27 mouse cellular contexts compared by ENCODE assay signal in the genomic region with DNA sequence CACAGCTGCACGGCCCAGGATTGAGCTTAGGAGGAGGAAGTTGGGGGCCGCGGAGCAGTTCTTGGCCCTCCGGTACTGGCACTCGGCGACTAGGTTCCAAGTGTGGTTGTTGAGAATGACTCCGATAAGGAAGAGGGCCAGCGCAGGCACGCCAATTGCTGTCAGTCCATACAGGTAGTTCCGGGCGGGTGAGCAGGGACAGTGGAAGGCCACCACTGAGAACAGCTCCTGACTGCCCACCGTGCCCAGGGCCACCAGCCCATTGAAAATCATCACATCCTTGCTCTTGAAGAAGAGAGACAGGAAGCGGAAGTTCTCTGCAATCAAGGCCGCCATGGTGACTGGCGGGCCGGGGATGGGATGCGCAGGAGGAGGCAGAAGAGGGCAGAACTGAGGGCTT. TPM values are rescaled to one million over a fixed set of nuclear protein-coding genes. Genes with fewer than 3 reads are reported as not detected.
DNase-seq lines count a peak whose midpoint lies in the region; ATAC-seq and TF ChIP-seq lines count a peak whose summit lies in the region.
"Had no signal": no experiment of that assay in that cellular context is flagged by ENCODE, and none has a peak within 500 bp of the region (broad histone marks: within the 10 kb centered on the region; RNA-seq: fewer than 3 reads in every experiment).

No protein-coding gene starts in this region.

- TF ChIP-seq EP300 in ES-Bruce4 (IDR thresholded peaks at IDR 0.05; ENCODE audit: insufficient read depth, low read depth, low read length): no peak

- peak; percentile 93 for DNase-seq in heart, adult 11 months
- peak; percentile 53 for DNase-seq in ZHBTc4 (ENCODE audit: low read depth, low spot score)
- DNase-seq: adrenal gland, postnatal 10 days; cerebellum, adult 11 months; cerebellum, adult 8-10 months; cerebellum, postnatal 14 days; embryo, embryonic 11 days; gastrocnemius, postnatal 14 days; heart, postnatal 10 days; heart, postnatal 4 days; kidney, adult 18-20 months had no signal

- peaks cover 7% of the 10 kb centered on the region; the same call in 1 of the 2 replicates for H3K27me3 ChIP-seq in heart, embryonic 12.5 days (replicated peaks)
- peaks cover 16% of the 10 kb centered on the region for H3K27me3 ChIP-seq in megakaryocyte, embryonic 14.5 days (replicated peaks)
- no peaks in the 10 kb centered on the region for H3K27me3 ChIP-seq in ES-Bruce4 (ENCODE audit: control insufficient read depth, insufficient read depth, low read length, poor library complexity, severe bottlenecking)
- no peaks in the 10 kb centered on the region for H3K27me3 ChIP-seq in forebrain, embryonic 13.5 days
- H3K27me3 ChIP-seq: embryonic facial prominence, embryonic 12.5 days; intestine, embryonic 15.5 days had no signal

- no peaks in the 10 kb centered on the region for H3K9me3 ChIP-seq in heart, embryonic 12.5 days (replicated peaks)
- H3K9me3 ChIP-seq in megakaryocyte, embryonic 14.5 days: no peaks in the 10 kb centered on the region
- no peaks in the 10 kb centered on the region for H3K9me3 ChIP-seq in ES-Bruce4 (replicated peaks; ENCODE audit: control insufficient read depth, insufficient read depth, low read length, poor library complexity, severe bottlenecking)
- H3K9me3 ChIP-seq in forebrain, embryonic 13.5 days (replicated peaks): no peaks in the 10 kb centered on the region
- H3K9me3 ChIP-seq: embryonic facial prominence, embryonic 12.5 days; intestine, embryonic 15.5 days had no signal

- no peak for TF ChIP-seq POLR2A in ES-Bruce4 (IDR thresholded peaks at IDR 0.05; ENCODE audit: insufficient read depth, low read length)

- H3K9ac ChIP-seq in heart, embryonic 12.5 days: no peak overlapping the region
- H3K9ac ChIP-seq in ES-Bruce4 (ENCODE audit: low read depth, poor library complexity, severe bottlenecking): 0 out of 2 replicates have a peak overlapping the region, but pooled peaks have one; percentile 4
- no peak overlapping the region for H3K9ac ChIP-seq in forebrain, embryonic 13.5 days
- H3K9ac ChIP-seq: embryonic facial prominence, embryonic 12.5 days; hindbrain, embryonic 14.5 days; intestine, embryonic 15.5 days had no signal

- peaks cover 48% of the 10 kb centered on the region for H3K36me3 ChIP-seq in heart, embryonic 12.5 days
- peaks cover 48% of the 10 kb centered on the region for H3K36me3 ChIP-seq in megakaryocyte, embryonic 14.5 days (replicated peaks; ENCODE audit: low read length)
- H3K36me3 ChIP-seq in ES-Bruce4 (ENCODE audit: control insufficient read depth, insufficient read depth, low read length, poor library complexity, severe bottlenecking): peaks cover 9% of the 10 kb centered on the region; the same call in 1 of the 2 replicates
- peaks cover 30% of the 10 kb centered on the region for H3K36me3 ChIP-seq in forebrain, embryonic 13.5 days (ENCODE audit: poor library complexity, severe bottlenecking)

- H3K4me1 ChIP-seq in heart, embryonic 12.5 days (replicated peaks): peaks cover 37% of the 10 kb centered on the region
- peaks cover 83% of the 10 kb centered on the region for H3K4me1 ChIP-seq in megakaryocyte, embryonic 14.5 days
- peaks cover 13% of the 10 kb centered on the region for H3K4me1 ChIP-seq in ES-Bruce4 (ENCODE audit: control insufficient read depth, insufficient read depth, low read length)
- H3K4me1 ChIP-seq in forebrain, embryonic 13.5 days: peaks cover 19% of the 10 kb centered on the region

- H3K4me2 ChIP-seq in heart, embryonic 12.5 days: no peak overlapping the region
- no peak overlapping the region for H3K4me2 ChIP-seq in forebrain, embryonic 13.5 days
- H3K4me2 ChIP-seq: embryonic facial prominence, embryonic 12.5 days; hindbrain, embryonic 14.5 days; intestine, embryonic 15.5 days had no signal

- WGBS in heart, embryonic 12.5 days: 87% methylated on average over 17 of the region's 17 CpGs
- 91% methylated on average over 17 of the region's 17 CpGs for WGBS in forebrain, embryonic 13.5 days

- H3K27ac ChIP-seq in heart, embryonic 12.5 days (ENCODE audit: poor library complexity, severe bottlenecking): no peak overlapping the region
- H3K27ac ChIP-seq in ES-Bruce4 (ENCODE audit: insufficient read depth, low read length): no peak overlapping the region
- H3K27ac ChIP-seq in forebrain, embryonic 13.5 days: no peak overlapping the region
- H3K27ac ChIP-seq: embryonic facial prominence, embryonic 12.5 days; hindbrain, embryonic 14.5 days; intestine, embryonic 15.5 days had no signal

- no peak for ATAC-seq in heart, embryonic 12.5 days (ENCODE audit: insufficient number of reproducible peaks, low FRiP score)
- no peak for ATAC-seq in megakaryocyte, adult 5-6 weeks (ENCODE audit: poor library complexity, severe bottlenecking)
- ATAC-seq in forebrain, embryonic 13.5 days: no peak
- ATAC-seq: CD4-positive, CD25-positive, alpha-beta regulatory T cell, adult 4 months; forebrain, embryonic 16.5 days; intestine, embryonic 15.5 days had no signal

- no peak overlapping the region for H3K4me3 ChIP-seq in heart, embryonic 12.5 days
- peak overlapping the region; percentile 52 for H3K4me3 ChIP-seq in megakaryocyte, embryonic 14.5 days (replicated peaks)
- peak overlapping the region; percentile 47 for H3K4me3 ChIP-seq in ES-Bruce4 (ENCODE audit: low read depth, low read length)
- H3K4me3 ChIP-seq in forebrain, embryonic 13.5 days: no peak overlapping the region
- H3K4me3 ChIP-seq: embryonic facial prominence, embryonic 12.5 days; intestine, embryonic 15.5 days had no signal

- no peak for TF ChIP-seq CTCF in ES-Bruce4 (IDR thresholded peaks at IDR 0.05; ENCODE audit: low read depth, low read length)

RNA-seq across cellular contexts. Expression of a gene that starts 2.5 kb away (rescaled TPM):
- polyA plus RNA-seq in heart, embryonic 12.5 days (2016; fragmentation: Nextera tagmentation; extraction: Ambion mirVana): 5.8 and 6.1 TPM in 2 replicates
- 3.1 and 3.2 TPM in 2 replicates for polyA plus RNA-seq in megakaryocyte, embryonic 14.5 days (2012; ENCODE audit: insufficient read depth, low replicate concordance)
- 22.8 and 24.6 TPM in 2 replicates for total RNA-seq in megakaryocyte, adult 5-6 weeks (2015)
- total RNA-seq in megakaryocyte, adult 5-6 weeks (2017): 42.8 and 45.7 TPM in 2 replicates
- 0.90 and 0.99 TPM in 2 replicates for polyA plus RNA-seq in ES-Bruce4 (2011; ENCODE audit: insufficient read depth, insufficient read length, low read depth, missing spikeins)
- polyA plus RNA-seq in forebrain, embryonic 13.5 days (2015; fragmentation: Nextera tagmentation; extraction: Ambion mirVana): 1.0 and 1.4 TPM in 2 replicates

RNA-seq across cellular contexts. Expression of a gene that starts 8.5 kb away (rescaled TPM):
- polyA plus RNA-seq in heart, embryonic 12.5 days (2016; fragmentation: Nextera tagmentation; extraction: Ambion mirVana): not detected in 2 replicates
- not detected in 2 replicates for polyA plus RNA-seq in megakaryocyte, embryonic 14.5 days (2012; ENCODE audit: insufficient read depth, low replicate concordance)
- total RNA-seq in megakaryocyte, adult 5-6 weeks (2015): not detected in 2 replicates
- total RNA-seq in megakaryocyte, adult 5-6 weeks (2017): not detected in 2 replicates
- polyA plus RNA-seq in ES-Bruce4 (2011; ENCODE audit: insufficient read depth, insufficient read length, low read depth, missing spikeins): not detected in 2 replicates
- polyA plus RNA-seq in forebrain, embryonic 13.5 days (2015; fragmentation: Nextera tagmentation; extraction: Ambion mirVana): not detected in 2 replicates
- total RNA-seq: adrenal gland, postnatal 10 days; adrenal gland, postnatal 4 days; common myeloid progenitor, adult 5-6 weeks; gastrocnemius, postnatal 14 days; granulocyte monocyte progenitor cell, adult 5-6 weeks; heart, postnatal 10 days; heart, postnatal 4 days had no signal
- polyA plus RNA-seq: brain, embryonic 14.5 days; CD4-positive, CD25-positive, alpha-beta regulatory T cell, adult 4 months; embryonic facial prominence, embryonic 12.5 days; forebrain, embryonic 16.5 days; frontal cortex, adult 2 months; heart, embryonic 14.5 days; hindbrain, embryonic 14.5 days; intestine, embryonic 15.5 days had no signal

RNA-seq across cellular contexts. Expression of a gene that starts 22.0 kb away (rescaled TPM):
- not detected in 2 replicates for polyA plus RNA-seq in heart, embryonic 12.5 days (2016; fragmentation: Nextera tagmentation; extraction: Ambion mirVana)
- not detected in 2 replicates for polyA plus RNA-seq in megakaryocyte, embryonic 14.5 days (2012; ENCODE audit: insufficient read depth, low replicate concordance)
- not detected in 2 replicates for total RNA-seq in megakaryocyte, adult 5-6 weeks (2015)
- not detected in 2 replicates for total RNA-seq in megakaryocyte, adult 5-6 weeks (2017)
- not detected in 2 replicates for polyA plus RNA-seq in ES-Bruce4 (2011; ENCODE audit: insufficient read depth, insufficient read length, low read depth, missing spikeins)
- not detected in 2 replicates for polyA plus RNA-seq in forebrain, embryonic 13.5 days (2015; fragmentation: Nextera tagmentation; extraction: Ambion mirVana)
- total RNA-seq: adrenal gland, postnatal 10 days; adrenal gland, postnatal 4 days; common myeloid progenitor, adult 5-6 weeks; gastrocnemius, postnatal 14 days; granulocyte monocyte progenitor cell, adult 5-6 weeks; heart, postnatal 10 days; heart, postnatal 4 days had no signal
- polyA plus RNA-seq: CD4-positive, CD25-positive, alpha-beta regulatory T cell, adult 4 months; embryonic facial prominence, embryonic 12.5 days; forebrain, embryonic 16.5 days; frontal cortex, adult 2 months; heart, embryonic 14.5 days; hindbrain, embryonic 14.5 days had no signal

RNA-seq across cellular contexts. Expression of a gene that starts 43.1 kb away (rescaled TPM):
- 2.3 and 2.8 TPM in 2 replicates for polyA plus RNA-seq in heart, embryonic 12.5 days (2016; fragmentation: Nextera tagmentation; extraction: Ambion mirVana)
- polyA plus RNA-seq in megakaryocyte, embryonic 14.5 days (2012; ENCODE audit: insufficient read depth, low replicate concordance): 0.98 TPM in 1 of 2 replicates, not detected in the other
- not detected in 2 replicates for total RNA-seq in megakaryocyte, adult 5-6 weeks (2015)
- total RNA-seq in megakaryocyte, adult 5-6 weeks (2017): not detected in 2 replicates
- polyA plus RNA-seq in ES-Bruce4 (2011; ENCODE audit: insufficient read depth, insufficient read length, low read depth, missing spikeins): 8.1 and 9.0 TPM in 2 replicates
- polyA plus RNA-seq in forebrain, embryonic 13.5 days (2015; fragmentation: Nextera tagmentation; extraction: Ambion mirVana): 2.8 and 4.4 TPM in 2 replicates
- total RNA-seq: granulocyte monocyte progenitor cell, adult 5-6 weeks had no signal

RNA-seq across cellular contexts. Expression of a gene that starts 45.0 kb away (rescaled TPM):
- polyA plus RNA-seq in heart, embryonic 12.5 days (2016; fragmentation: Nextera tagmentation; extraction: Ambion mirVana): 7.4 and 7.9 TPM in 2 replicates
- 2.3 and 9.4 TPM in 2 replicates for polyA plus RNA-seq in megakaryocyte, embryonic 14.5 days (2012; ENCODE audit: insufficient read depth, low replicate concordance)
- total RNA-seq in megakaryocyte, adult 5-6 weeks (2015): 3.2 and 3.4 TPM in 2 replicates
- total RNA-seq in megakaryocyte, adult 5-6 weeks (2017): 7.7 and 8.0 TPM in 2 replicates
- polyA plus RNA-seq in ES-Bruce4 (2011; ENCODE audit: insufficient read depth, insufficient read length, low read depth, missing spikeins): 41.5 and 42.4 TPM in 2 replicates
- polyA plus RNA-seq in forebrain, embryonic 13.5 days (2015; fragmentation: Nextera tagmentation; extraction: Ambion mirVana): 9.5 and 10.4 TPM in 2 replicates

Comparison
In these comparisons a context has a peak if more than half of its experiments do, and no peak if none do; other contexts are left out.
1. H3K4me3 ChIP-seq: peak in megakaryocyte, embryonic 14.5 days (single experiment) and ES-Bruce4 (single experiment); none in heart, embryonic 12.5 days (single experiment) and forebrain, embryonic 13.5 days (single experiment).